Mouse (Mus musculus): Measurements from ENCODE around the gene Nav2.

Gene Nav2

GRCm38 (mm10) chr7:49064792-49065521, 156.4 kb downstream of the Nav2 start:
- DNase-seq = no peak

- peak; percentile 36 for DNase-seq
These were observed 157.3 kb downstream of the Nav2 start for GRCm38 (mm10) chr7:49065621-49066475.

GRCm38 (mm10) chr7:49066828-49067227, 158.3 kb downstream of the Nav2 start:
- no peak for DNase-seq

- peak; percentile 13 for DNase-seq
These were observed 161.0 kb downstream of the Nav2 start for GRCm38 (mm10) chr7:49069396-49069961.

GRCm38 (mm10) chr7:49070621-49071020, 162.1 kb downstream of the Nav2 start:
- no peak for DNase-seq

GRCm38 (mm10) chr7:49071141-49071567, 162.6 kb downstream of the Nav2 start:
- DNase-seq = no peak

- DNase-seq = peak; percentile 4
These were observed 166.9 kb downstream of the Nav2 start for GRCm38 (mm10) chr7:49075333-49075934.

- no peak for DNase-seq
These were observed 167.8 kb downstream of the Nav2 start for GRCm38 (mm10) chr7:49076283-49076694.

GRCm38 (mm10) chr7:49078930-49079329, 170.4 kb downstream of the Nav2 start:
- no peak for DNase-seq

GRCm38 (mm10) chr7:49082585-49083165, 174.2 kb downstream of the Nav2 start:
- no peak for DNase-seq

- DNase-seq = no peak
These were observed 176.3 kb downstream of the Nav2 start for GRCm38 (mm10) chr7:49084768-49085167.

GRCm38 (mm10) chr7:49085759-49086158, 177.2 kb downstream of the Nav2 start:
- DNase-seq = no peak

- no peak for DNase-seq
These were observed 178.6 kb downstream of the Nav2 start for GRCm38 (mm10) chr7:49087154-49087553.

GRCm38 (mm10) chr7:49088198-49088912, 179.8 kb downstream of the Nav2 start:
- no peak for DNase-seq

- no peak for DNase-seq
These were observed 182.9 kb downstream of the Nav2 start for GRCm38 (mm10) chr7:49091371-49091770.

GRCm38 (mm10) chr7:49091921-49092320, 183.4 kb downstream of the Nav2 start:
- DNase-seq = no peak

- no peak for DNase-seq
These were observed 185.1 kb downstream of the Nav2 start for GRCm38 (mm10) chr7:49093596-49093995.

- no peak for DNase-seq
These were observed 186.0 kb downstream of the Nav2 start for GRCm38 (mm10) chr7:49094531-49094930.

GRCm38 (mm10) chr7:49101291-49101690, 192.8 kb downstream of the Nav2 start:
- no peak for DNase-seq

- no peak for DNase-seq
These were observed 193.7 kb downstream of the Nav2 start for GRCm38 (mm10) chr7:49102223-49102622.

GRCm38 (mm10) chr7:49104376-49104775, 195.9 kb downstream of the Nav2 start:
- no peak for DNase-seq

GRCm38 (mm10) chr7:49104793-49105192, 196.3 kb downstream of the Nav2 start:
- DNase-seq = no peak

Data from kidney, adult 9 months (tissue).